Mouse (Mus musculus) liver, embryonic 13.5 days (tissue): ENCODE data around the gene Sytl3. TPM values are rescaled to one million over a fixed set of nuclear protein-coding genes. Genes with fewer than 3 reads are reported as not detected.

ENCODE experiments used
- ATAC-seq: fragments of 200-750 bp; cut with Nextera tagmentation; 2 replicates; pipeline ENCODE4 v1.8.0; 2017; ENCODE audit warnings: low read depth, mild to moderate bottlenecking, moderate number of reproducible peaks, moderate library complexity
- DNase-seq: peaks from one replicate; pipeline ENCODE4 v3.0.0; 2022
- H3K27ac ChIP-seq: fragments of 300-500 bp; sonication (generic); 2 replicates; pipeline ENCODE4 v1.5.1; 2015; ENCODE audit warnings: moderate library complexity, mild to moderate bottlenecking, inconsistent platforms
- H3K27me3 ChIP-seq: fragments of 300-500 bp; sonication (generic); 2 replicates; pipeline ENCODE4 v1.6.1; 2015; ENCODE audit warnings: mild to moderate bottlenecking, inconsistent platforms
- H3K36me3 ChIP-seq: fragments of 300-500 bp; sonication (generic); 2 replicates; pipeline ENCODE4 v1.6.1; 2015; ENCODE audit warnings: mild to moderate bottlenecking, inconsistent platforms
- H3K4me1 ChIP-seq: fragments of 300-500 bp; sonication (generic); replicated peaks from 2 replicates; pipeline ENCODE4 v1.6.1; 2015; ENCODE audit warnings: inconsistent platforms
- H3K4me2 ChIP-seq: fragments of 300-500 bp; sonication (generic); 2 replicates; pipeline ENCODE4 v1.6.1; 2015; ENCODE audit warnings: inconsistent platforms, mild to moderate bottlenecking, moderate library complexity
- H3K4me3 ChIP-seq: fragments of 300-500 bp; sonication (generic); replicated peaks from 2 replicates; pipeline ENCODE4 v1.5.1; 2015; ENCODE audit warnings: mild to moderate bottlenecking, inconsistent platforms
- H3K9ac ChIP-seq: fragments of 300-500 bp; sonication (generic); 2 replicates; pipeline ENCODE4 v1.6.1; 2015; ENCODE audit warnings: mild to moderate bottlenecking, inconsistent platforms
- H3K9me3 ChIP-seq: fragments of 300-500 bp; sonication (generic); replicated peaks from 2 replicates; pipeline ENCODE4 v1.6.1; 2016; ENCODE audit warnings: inconsistent platforms
- WGBS: fragments of 180-500 bp; shearing (Covaris S2); methylation state at CpG from one replicate; pipeline ENCODE4 v1.1.7; 2015; ENCODE audit not compliant: insufficient replicate concordance; 5-methylcytosine and 5-hydroxymethylcytosine counted together
- polyA plus RNA-seq: library from polyadenylated mRNA; unstranded; fragments of >200 nt; fragmentation: Nextera tagmentation; extraction: Ambion mirVana; gene quantifications from 2 replicates; pipeline ENCODE4 v1.2.1, GENCODE M21; 2015

Sytl3 gene
- polyA plus RNA-seq, 1 experiment from 2014 or later = 0.08 TPM

- 82% methylated on average over 6 of the region's 6 CpGs for WGBS
- DNase-seq (no peak), ATAC-seq (no peak)
- H3K9ac ChIP-seq = no peak overlapping the region
- H3K4me1 ChIP-seq = peaks cover 85% of the 10 kb centered on the region
- H3K36me3 ChIP-seq = peaks cover 22% of the 10 kb centered on the region
- no peak overlapping the region for H3K4me3 ChIP-seq
- H3K4me2 ChIP-seq = no peak overlapping the region
- H3K27me3 ChIP-seq = no peaks in the 10 kb centered on the region
- no peaks in the 10 kb centered on the region for H3K9me3 ChIP-seq
- H3K27ac ChIP-seq = no peak overlapping the region
Measured at GRCm38 (mm10) chr17:6776123-6776522, 117.2 kb downstream of the Sytl3 start.

DNA sequence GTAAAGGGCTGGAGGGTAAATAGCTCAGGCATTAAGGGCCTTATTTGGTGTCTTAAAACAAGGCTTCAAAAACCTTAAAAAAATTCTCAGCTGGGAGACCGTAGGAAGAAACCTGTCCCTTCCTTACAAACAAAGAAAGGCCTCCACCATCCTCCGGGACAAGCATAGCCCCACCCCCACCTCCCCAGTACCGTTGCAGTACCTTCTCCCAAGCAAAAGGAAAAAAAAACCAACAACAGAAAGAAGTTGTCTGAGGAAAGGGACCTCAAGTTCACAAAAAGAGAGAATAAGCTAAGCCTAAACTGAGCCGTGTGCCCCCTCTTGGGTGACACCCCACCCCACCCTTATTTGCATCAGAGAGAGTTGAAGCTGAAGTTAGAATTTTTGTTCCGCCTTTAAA lies 117.7 kb downstream of the Sytl3 start:
- Histone ChIP-seq H3K4me2 (no peak overlapping the region), H3K9ac (no peak overlapping the region), H3K27ac (no peak overlapping the region), H3K4me1 (peaks cover 88% of the 10 kb centered on the region), H3K36me3 (peaks cover 18% of the 10 kb centered on the region), H3K9me3 (no peaks in the 10 kb centered on the region), H3K4me3 (no peak overlapping the region), H3K27me3 (no peaks in the 10 kb centered on the region)
- WGBS = 69% methylated on average over 5 of the region's 5 CpGs
- no peak for ATAC-seq
- DNase-seq = no peak

- Histone ChIP-seq H3K27ac (no peak overlapping the region; the same call in 1 of the 2 replicates), H3K4me3 (no peak overlapping the region), H3K4me2 (no peak overlapping the region), H3K4me1 (peaks cover 84% of the 10 kb centered on the region), H3K9ac (no peak overlapping the region), H3K36me3 (peaks cover 14% of the 10 kb centered on the region), H3K27me3 (no peaks in the 10 kb centered on the region), H3K9me3 (no peaks in the 10 kb centered on the region)
- 75% methylated on average over 6 of the region's 6 CpGs for WGBS
- DNase-seq (no peak), ATAC-seq (no peak)
Measured at GRCm38 (mm10) chr17:6777061-6777460, 118.2 kb downstream of the Sytl3 start.

DNA sequence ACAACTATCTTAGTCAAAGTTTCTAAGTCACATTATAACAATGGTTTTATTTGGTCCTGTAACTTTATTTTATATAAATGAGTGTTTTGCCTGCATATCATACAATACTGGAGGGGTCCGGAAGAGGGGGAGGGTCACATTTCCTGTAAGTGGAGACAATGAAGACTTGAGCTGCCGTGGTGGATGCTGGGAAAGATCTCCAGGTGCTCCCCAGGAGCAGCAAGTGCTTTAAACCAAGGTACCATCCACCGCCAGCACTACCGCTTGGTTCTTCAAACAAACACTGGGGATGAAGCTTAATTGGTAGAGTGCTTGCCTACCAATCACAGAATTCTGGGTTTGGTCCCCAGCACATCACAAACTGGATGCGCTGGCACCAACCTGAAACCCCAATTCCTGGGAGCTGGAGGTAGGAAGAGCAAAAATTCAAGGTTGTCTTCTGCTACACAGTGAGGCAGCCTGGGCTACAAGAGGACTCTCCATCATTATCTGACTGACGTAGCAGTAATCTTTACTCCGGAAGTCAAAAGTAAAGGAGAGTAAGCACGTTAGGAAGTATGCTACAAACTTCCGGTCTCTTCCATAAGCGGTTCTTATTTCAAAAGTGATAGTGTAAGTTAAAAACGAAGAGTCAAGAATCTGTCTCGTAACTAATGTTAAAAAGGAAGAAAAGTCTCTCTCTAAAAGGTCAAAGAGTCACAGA lies 118.9 kb downstream of the Sytl3 start:
- H3K4me3 ChIP-seq = no peak overlapping the region
- 56% methylated on average over 12 of the region's 12 CpGs for WGBS
- H3K9me3 ChIP-seq = no peaks in the 10 kb centered on the region
- H3K4me1 ChIP-seq = peaks cover 76% of the 10 kb centered on the region
- H3K27me3 ChIP-seq = no peaks in the 10 kb centered on the region
- H3K36me3 ChIP-seq = peaks cover 13% of the 10 kb centered on the region
- peak overlapping the region; percentile 29; the same call in 1 of the 2 replicates for H3K27ac ChIP-seq
- DNase-seq = no peak
- peak overlapping the region; percentile 24; the same call in 1 of the 2 replicates for H3K4me2 ChIP-seq
- H3K9ac ChIP-seq = no peak overlapping the region; the same call in 1 of the 2 replicates
- ATAC-seq = no peak

- DNase-seq (no peak), ATAC-seq (no peak)
- Histone ChIP-seq H3K4me2 (peak overlapping the region; percentile 92), H3K9ac (peak overlapping the region; percentile 67), H3K4me1 (peaks cover 77% of the 10 kb centered on the region), H3K36me3 (peaks cover 13% of the 10 kb centered on the region), H3K4me3 (peak overlapping the region; percentile 89), H3K27me3 (no peaks in the 10 kb centered on the region), H3K27ac (peak overlapping the region; percentile 65), H3K9me3 (no peaks in the 10 kb centered on the region)
- WGBS = 1% methylated on average over 9 of the region's 9 CpGs
Measured at GRCm38 (mm10) chr17:6778332-6778683, 119.4 kb downstream of the Sytl3 start.

GRCm38 (mm10) chr17:6778771-6779509 lies 120.0 kb downstream of the Sytl3 start:
- Histone ChIP-seq H3K4me1 (peaks cover 77% of the 10 kb centered on the region), H3K27ac (peak overlapping the region; percentile 65), H3K4me3 (peak overlapping the region; percentile 89), H3K4me2 (peak overlapping the region; percentile 92), H3K36me3 (peaks cover 9% of the 10 kb centered on the region), H3K9ac (peak overlapping the region; percentile 67), H3K9me3 (no peaks in the 10 kb centered on the region), H3K27me3 (no peaks in the 10 kb centered on the region)
- ATAC-seq (no peak), DNase-seq (peak; percentile 29)
- 13% methylated on average over 23 of the region's 23 CpGs for WGBS

DNA sequence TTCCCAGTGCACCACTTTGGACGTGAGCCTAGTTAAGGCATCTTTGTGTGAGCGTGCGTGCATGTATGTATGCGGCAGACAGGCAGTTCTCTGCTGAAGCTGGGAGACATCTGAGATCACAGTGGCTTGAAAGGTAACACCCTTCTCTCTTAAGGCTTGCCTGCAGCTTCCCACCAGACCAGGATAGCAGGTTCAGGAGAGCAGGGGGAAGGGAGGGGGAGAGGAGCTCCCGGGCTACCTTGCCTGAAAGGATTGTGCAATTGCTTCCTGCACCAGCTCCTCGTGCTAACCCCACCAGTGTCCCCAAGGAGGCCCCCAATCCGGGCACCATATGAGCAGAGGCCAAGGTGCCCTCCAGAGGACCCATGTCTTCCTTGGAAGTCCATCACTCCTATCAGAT lies 120.7 kb downstream of the Sytl3 start:
- Histone ChIP-seq H3K4me3 (peak overlapping the region; percentile 89), H3K36me3 (peaks cover 3% of the 10 kb centered on the region; the same call in 1 of the 2 replicates), H3K27ac (0 out of 2 replicates have a peak overlapping the region, but pooled peaks have one; percentile 65), H3K4me1 (peaks cover 71% of the 10 kb centered on the region), H3K27me3 (no peaks in the 10 kb centered on the region), H3K9me3 (no peaks in the 10 kb centered on the region), H3K9ac (peak overlapping the region; percentile 67), H3K4me2 (peak overlapping the region; percentile 92)
- ATAC-seq = no peak
- 27% methylated on average over 7 of the region's 7 CpGs for WGBS
- DNase-seq = no peak

DNA sequence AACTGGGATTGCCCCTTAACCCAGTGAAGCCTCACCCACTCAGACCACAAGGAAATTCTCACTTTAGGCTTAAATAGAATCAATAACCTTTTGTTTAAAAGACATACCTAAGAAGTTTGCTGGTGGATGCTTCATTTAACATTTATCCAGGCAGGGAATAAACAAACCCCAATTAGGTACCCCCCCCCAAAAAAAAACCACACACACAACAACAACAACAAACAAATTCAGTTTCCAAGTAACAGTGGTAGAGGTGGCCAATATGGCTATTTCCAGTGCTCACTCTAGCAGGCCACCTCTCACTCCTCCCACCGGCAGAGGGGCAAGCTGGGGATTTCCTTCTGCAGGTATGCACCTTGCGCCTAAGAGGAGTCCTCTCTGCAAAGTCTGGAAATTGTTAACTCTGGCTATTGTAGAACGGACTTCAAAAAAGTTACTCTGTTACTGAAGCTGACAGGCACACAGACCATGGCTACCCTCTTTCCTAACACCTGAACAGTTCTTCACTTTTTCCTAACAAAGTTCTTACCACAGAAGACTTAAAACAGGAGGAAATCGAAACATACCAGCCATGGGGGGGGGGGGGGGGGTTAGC lies 121.7 kb downstream of the Sytl3 start:
- peak overlapping the region; percentile 91 for H3K9ac ChIP-seq
- no peak for DNase-seq
- H3K27ac ChIP-seq = no peak overlapping the region
- no peak for ATAC-seq
- H3K4me3 ChIP-seq = peak overlapping the region; percentile 89
- no peaks in the 10 kb centered on the region for H3K9me3 ChIP-seq
- H3K36me3 ChIP-seq = no peaks in the 10 kb centered on the region
- H3K27me3 ChIP-seq = no peaks in the 10 kb centered on the region; the same call in 1 of the 2 replicates
- 62% methylated on average over 4 of the region's 4 CpGs for WGBS
- H3K4me2 ChIP-seq = peak overlapping the region; percentile 92
- peaks cover 63% of the 10 kb centered on the region for H3K4me1 ChIP-seq

GRCm38 (mm10) chr17:6781273-6781672 lies 122.4 kb downstream of the Sytl3 start:
- peaks cover 60% of the 10 kb centered on the region for H3K4me1 ChIP-seq

DNA sequence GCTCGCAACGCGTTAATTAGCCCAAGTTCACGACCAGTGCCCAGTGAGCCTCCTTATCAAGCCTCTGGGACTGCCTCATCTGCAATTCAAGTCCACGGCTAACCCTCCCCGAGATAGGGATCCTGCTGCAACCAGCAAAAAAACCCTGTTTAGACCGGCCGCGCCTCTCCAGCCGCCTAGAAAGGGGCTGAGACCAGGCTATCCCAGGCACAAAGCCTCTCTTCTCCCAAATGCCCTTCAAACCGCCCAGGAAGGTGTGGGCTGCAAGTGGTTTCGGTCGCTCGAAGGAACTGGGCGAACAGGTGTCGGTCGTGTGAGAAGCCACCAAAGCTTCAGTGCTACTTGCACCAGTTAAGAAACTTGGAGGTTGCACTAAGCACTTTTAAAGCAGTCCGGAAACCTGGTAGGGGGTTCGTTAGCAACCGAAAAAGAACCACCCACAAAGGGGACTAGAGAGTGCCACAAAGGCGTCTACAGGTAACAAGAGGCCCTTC lies 123.2 kb downstream of the Sytl3 start:
- ATAC-seq = peak; percentile 66
- under 1% methylated on average over 21 of the region's 21 CpGs for WGBS
- peak; percentile 72 for DNase-seq
- peak overlapping the region; percentile 89 for H3K4me3 ChIP-seq
- H3K4me2 ChIP-seq = peak overlapping the region; percentile 92
- peaks cover 54% of the 10 kb centered on the region for H3K4me1 ChIP-seq
- H3K27me3 ChIP-seq = no peaks in the 10 kb centered on the region; the same call in 1 of the 2 replicates
- H3K27ac ChIP-seq = peak overlapping the region; percentile 82
- no peaks in the 10 kb centered on the region for H3K9me3 ChIP-seq
- H3K36me3 ChIP-seq = no peaks in the 10 kb centered on the region
- peak overlapping the region; percentile 91 for H3K9ac ChIP-seq

More at GRCm38 (mm10) chr17:6781273-6781672, 122.4 kb downstream of the Sytl3 start:
- no peak for DNase-seq
- Histone ChIP-seq H3K9ac (peak overlapping the region; percentile 91), H3K27me3 (no peaks in the 10 kb centered on the region; the same call in 1 of the 2 replicates), H3K27ac (no peak overlapping the region), H3K4me3 (peak overlapping the region; percentile 89), H3K4me2 (peak overlapping the region; percentile 92), H3K9me3 (no peaks in the 10 kb centered on the region), H3K36me3 (no peaks in the 10 kb centered on the region)
- WGBS = 49% methylated on average over 6 of the region's 6 CpGs
- ATAC-seq = no peak

DNA sequence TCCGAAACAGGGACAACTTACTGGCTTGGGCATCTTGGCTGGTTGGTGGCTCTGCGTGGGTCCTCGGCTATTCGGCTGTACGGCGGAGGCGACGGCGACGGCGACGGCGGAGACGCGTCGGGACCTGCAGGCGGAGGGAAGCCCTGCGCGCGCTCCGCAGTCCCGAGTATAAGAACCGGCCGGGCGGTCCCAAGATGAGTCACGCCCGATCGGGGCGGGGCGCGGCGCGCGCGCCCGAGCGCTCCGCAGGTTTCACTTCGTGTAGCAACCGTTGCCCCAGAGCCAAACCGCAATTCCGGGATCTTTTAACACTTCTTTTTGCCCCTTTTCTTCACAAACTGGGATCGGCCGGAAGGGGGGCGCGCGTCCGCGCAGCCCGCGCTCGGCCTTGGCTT lies 123.7 kb downstream of the Sytl3 start, which contains the start of gene Ezr:
Ezr (minus strand) TSS at position 174 of the 395 bp plus-strand sequence.
- H3K9ac ChIP-seq = peak within 1 kb of the TSS; percentile 91
- H3K36me3 ChIP-seq = no peaks in the 10 kb centered on the region
- peak; percentile 83 for DNase-seq
- H3K27me3 ChIP-seq = no peaks in the 10 kb centered on the region; the same call in 1 of the 2 replicates
- H3K4me3 ChIP-seq = peak within 1 kb of the TSS; percentile 89
- peak within 1 kb of the TSS; percentile 92 for H3K4me2 ChIP-seq
- no peaks in the 10 kb centered on the region for H3K9me3 ChIP-seq
- peaks cover 49% of the 10 kb centered on the region for H3K4me1 ChIP-seq
- H3K27ac ChIP-seq = peak within 1 kb of the TSS; percentile 92
- WGBS = under 1% methylated on average over 52 of the region's 52 CpGs
- ATAC-seq = peak; percentile 86
